Mouse (Mus musculus) midbrain, embryonic 10.5 days (tissue): Measurements from ENCODE around the gene Slc25a44. TPM values are rescaled to one million over a fixed set of nuclear protein-coding genes. Genes with fewer than 3 reads are reported as not detected.

Experiments
- microRNA-seq: library from miRNA; unstranded; fragments of <30 nt; microRNA quantifications from one replicate; pipeline ENCODE4, GENCODE M21; 2017
- polyA plus RNA-seq: library from polyadenylated mRNA; unstranded; fragments of >200 nt; fragmentation: Nextera tagmentation; extraction: Ambion mirVana; gene quantifications from 2 replicates; pipeline ENCODE4 v1.2.1, GENCODE M21; 2016

The Slc25a44 gene
- polyA plus RNA-seq, 1 experiment from 2014 or later = 18.7 TPM

Small RNA genes lying within 50 kb of the gene (microRNA-seq; reads per million reads assigned to microRNA genes)
- gene Mir7011 = not detected

Other genes with a start within 250 kb of the Slc25a44 start
- gene Rhbg, start 170.4 kb downstream of the Slc25a44 start, polyA plus RNA-seq = not detected in 2 replicates
- 0.14 TPM in 1 of 2 replicates, not detected in the other for gene Gm38392, start 137.9 kb downstream of the Slc25a44 start, polyA plus RNA-seq
- 11.4 and 14.1 TPM in 2 replicates for gene Tsacc, start 128.1 kb downstream of the Slc25a44 start, polyA plus RNA-seq
- 780 and 865 TPM in 2 replicates for gene Cct3, start 128.0 kb downstream of the Slc25a44 start, polyA plus RNA-seq
- 136 and 142 TPM in 2 replicates for gene Glmp, start 100.1 kb downstream of the Slc25a44 start, polyA plus RNA-seq
- 1.8 and 2.3 TPM in 2 replicates for gene Tmem79, start 89.0 kb downstream of the Slc25a44 start, polyA plus RNA-seq
- 84.5 and 89.8 TPM in 2 replicates for gene Smg5, start 88.9 kb downstream of the Slc25a44 start, polyA plus RNA-seq
- gene Paqr6, start 60.6 kb downstream of the Slc25a44 start, polyA plus RNA-seq = 0.65 TPM in 2 replicates
- gene Bglap3, start 52.4 kb downstream of the Slc25a44 start, polyA plus RNA-seq = 0.27 TPM in 2 replicates
- gene Bglap2, start 46.4 kb downstream of the Slc25a44 start, polyA plus RNA-seq = not detected in 2 replicates
- gene Bglap, start 40.7 kb downstream of the Slc25a44 start, polyA plus RNA-seq = not detected in 2 replicates
- gene Pmf1, start 14.8 kb downstream of the Slc25a44 start, polyA plus RNA-seq = 162 and 174 TPM in 2 replicates
- gene Sema4a, start 36.0 kb upstream of the Slc25a44 start, polyA plus RNA-seq = 4.9 and 10.5 TPM in 2 replicates
- 13.5 and 18.3 TPM in 2 replicates for gene Lmna, start 84.8 kb upstream of the Slc25a44 start, polyA plus RNA-seq
- gene Mex3a, start 107.3 kb upstream of the Slc25a44 start, polyA plus RNA-seq = 27.7 and 33.8 TPM in 2 replicates
- 0.49 and 0.79 TPM in 2 replicates for gene Rab25, start 123.2 kb upstream of the Slc25a44 start, polyA plus RNA-seq
- 175 and 192 TPM in 2 replicates for gene Lamtor2, start 127.9 kb upstream of the Slc25a44 start, polyA plus RNA-seq
- gene Ubqln4, start 128.6 kb upstream of the Slc25a44 start, polyA plus RNA-seq = 71.1 and 74.1 TPM in 2 replicates
- 201 and 207 TPM in 2 replicates for gene Ssr2, start 150.7 kb upstream of the Slc25a44 start, polyA plus RNA-seq
- 82.2 and 106 TPM in 2 replicates for gene Arhgef2, start 180.8 kb upstream of the Slc25a44 start, polyA plus RNA-seq
- not detected in 2 replicates for gene Rxfp4, start 228.0 kb upstream of the Slc25a44 start, polyA plus RNA-seq